Mouse (Mus musculus): ENCODE measurements around the gene Sardh.

Gene Sardh

DNA sequence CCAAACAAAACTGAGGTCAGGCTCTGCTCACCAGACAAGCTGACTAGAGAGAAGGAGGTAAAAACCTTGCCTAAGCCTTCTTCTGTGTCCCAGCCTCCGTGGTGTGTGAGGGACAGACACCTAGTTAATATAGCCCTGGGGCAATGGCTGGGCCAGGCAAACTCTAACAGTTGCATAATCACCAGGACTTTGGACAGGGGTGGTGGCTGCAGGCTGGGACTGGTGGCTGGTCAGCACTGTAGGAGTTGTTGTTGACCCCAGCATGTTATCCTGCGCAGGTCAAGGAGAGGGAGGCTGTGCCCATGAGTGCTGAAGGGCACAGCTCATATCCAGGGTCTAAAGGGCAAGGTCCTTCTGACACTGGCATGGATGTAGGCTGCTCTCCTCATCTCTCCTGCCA is at the start of gene Sardh:
TSS of gene Sardh (minus strand) at position 127 of the 400 bp plus-strand sequence.
- DNase-seq (ENCODE audit: low spot score in 2 of 2), result no peak

DNA sequence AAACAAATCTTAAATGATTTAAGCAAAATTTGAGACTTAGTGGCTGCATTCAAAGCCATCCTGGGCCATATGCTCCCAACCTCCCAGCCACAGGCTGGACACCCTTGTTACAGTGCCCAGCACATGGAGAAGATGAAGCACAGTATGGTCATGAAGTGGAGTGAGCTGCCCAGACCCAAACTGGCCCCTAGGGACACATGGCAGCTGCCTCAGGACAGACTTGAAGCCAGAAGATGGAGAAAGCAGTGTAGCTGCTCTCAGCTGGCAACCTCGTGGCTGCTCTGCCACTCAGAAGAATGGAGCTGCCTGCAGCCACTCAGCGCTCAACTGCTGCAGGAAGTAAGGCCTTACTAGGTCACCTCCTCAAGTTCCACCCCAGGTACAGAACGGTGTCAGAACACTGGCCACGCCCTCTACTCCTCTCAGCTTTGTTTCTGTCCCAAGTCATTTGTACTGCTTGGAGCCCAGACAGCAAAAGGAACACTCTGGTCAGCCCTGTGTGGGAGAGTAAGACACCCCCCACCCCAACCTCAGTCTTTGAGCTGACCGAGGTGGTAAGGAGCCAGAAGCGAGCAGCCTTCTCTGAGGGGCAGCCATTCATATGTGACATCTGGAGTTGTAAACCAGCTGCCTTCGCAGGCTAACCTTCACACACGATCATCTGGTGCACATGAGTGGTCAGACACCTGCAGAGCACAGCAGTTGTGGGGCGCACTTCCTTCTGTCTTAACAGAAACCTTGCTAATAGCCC is 48.7 kb upstream of the Sardh start:
- DNase-seq (ENCODE audit: low spot score in 2 of 2), result no peak

DNA sequence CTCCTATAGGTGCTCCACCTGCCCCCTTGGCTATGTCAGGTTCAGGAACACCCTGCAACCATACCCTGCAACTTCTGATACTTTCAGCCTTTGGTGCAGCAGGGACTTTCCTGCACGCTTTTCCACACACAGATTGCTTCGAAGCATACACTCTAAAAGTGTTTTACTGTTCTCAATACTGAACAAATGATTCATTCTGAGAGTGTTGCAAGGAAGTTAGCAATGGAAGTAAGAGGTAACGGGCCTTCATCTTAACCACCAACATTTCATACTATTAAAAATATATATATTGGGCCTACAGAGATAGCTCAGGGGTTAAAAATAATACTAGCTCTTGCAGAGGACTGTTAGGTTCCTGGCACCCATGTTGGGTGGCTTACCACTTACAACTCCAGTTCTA is 46.6 kb upstream of the Sardh start:
- DNase-seq (ENCODE audit: low spot score in 2 of 2), result no peak

DNA sequence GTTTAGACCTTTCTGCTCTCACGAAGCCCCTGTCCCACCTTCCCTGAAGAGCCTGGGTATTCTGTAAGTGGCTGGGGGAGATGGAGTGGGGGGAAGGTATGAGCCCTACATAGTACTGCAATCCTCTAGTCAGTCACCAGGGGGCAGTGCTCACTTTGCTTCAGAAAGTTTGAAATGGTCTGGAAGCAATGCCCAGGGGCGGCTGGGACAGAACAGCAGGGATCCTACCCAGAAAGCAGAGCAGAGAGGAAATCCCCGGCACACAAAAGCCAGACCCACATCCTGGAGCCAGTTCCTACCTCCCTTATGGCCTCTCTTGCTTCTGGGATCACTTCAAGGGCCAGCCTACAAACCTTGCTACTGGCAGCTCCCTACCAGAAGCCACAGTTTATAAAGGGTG is 40.9 kb upstream of the Sardh start:
- peak; percentile 76 to 84 for DNase-seq (ENCODE audit: low spot score in 2 of 2)

DNA sequence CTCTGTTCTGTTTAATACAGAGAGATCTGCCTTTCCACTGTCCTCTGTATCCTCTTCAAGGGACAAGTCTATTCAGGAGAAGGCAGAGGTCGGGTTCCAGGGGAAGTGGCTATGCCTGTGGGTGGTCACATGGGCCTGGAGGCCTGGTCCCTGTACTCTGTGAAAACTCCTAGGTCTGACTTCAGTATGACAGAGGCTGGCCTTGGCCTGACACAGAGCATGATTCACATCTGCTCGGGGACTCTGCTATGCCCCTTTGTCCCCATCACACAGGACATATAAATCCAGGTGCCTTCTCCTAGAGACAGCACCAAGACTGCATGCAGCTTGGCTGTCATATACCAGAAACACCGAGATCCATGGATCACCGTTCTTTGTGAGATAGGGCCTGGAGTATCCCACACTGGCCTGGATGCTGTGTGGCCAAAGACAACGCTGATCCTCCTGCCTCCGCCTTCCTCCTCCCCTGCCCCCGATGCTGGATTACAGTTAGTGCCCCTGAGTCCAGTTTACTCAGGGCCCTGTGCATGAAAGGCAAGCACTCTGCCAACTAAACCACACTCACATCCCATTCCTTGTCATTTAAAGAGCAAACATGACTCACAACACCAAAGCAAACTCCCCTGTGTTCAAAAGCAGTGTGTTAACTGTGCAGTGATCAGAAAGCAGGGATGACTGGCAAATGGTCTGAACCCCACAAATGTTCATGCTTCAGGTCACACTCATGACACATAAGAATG is 39.0 kb upstream of the Sardh start:
- DNase-seq (ENCODE audit: low spot score in 2 of 2), result no peak

DNA sequence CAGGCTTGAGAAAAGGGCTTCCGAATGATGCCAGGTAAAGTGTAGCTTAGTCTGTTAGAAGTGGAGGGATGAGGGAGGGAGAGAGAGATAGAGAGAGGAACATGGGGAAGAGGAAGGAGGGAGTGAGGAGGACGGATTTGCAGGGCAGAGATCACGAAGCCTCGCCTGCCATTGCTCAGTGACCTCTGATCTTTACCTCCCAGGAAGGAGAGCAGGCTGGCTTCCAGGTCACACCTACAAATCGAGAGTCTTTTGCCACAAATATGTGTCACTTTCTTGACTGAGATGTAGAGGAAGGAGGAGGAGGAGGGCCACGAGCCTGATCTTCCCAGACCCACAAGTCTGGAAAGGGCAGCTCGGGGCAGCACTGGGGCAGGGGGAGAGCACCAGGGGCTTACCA is 36.3 kb upstream of the Sardh start:
- no peak for DNase-seq (ENCODE audit: low spot score in 2 of 2)

DNA sequence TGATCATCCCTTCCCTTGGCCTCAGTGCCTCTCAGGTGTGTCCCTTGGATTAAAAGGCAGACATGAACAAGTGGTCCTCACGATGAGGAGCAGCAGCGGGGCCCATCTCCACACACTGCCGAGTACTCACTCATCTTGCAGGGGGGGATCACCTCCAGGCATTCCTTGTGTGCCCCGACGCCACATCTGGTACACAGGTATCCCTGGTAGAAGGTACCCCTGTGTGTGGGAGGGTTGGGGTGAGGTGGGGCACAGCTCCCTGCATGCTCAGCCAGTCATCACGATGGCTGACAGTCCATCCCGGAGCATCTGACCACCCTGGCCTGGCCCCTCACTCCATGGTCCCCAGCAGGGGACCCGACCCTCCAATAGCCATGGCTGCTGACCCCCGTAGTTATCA is 33.6 kb upstream of the Sardh start:
- no peak for DNase-seq (ENCODE audit: low spot score in 2 of 2)

DNA sequence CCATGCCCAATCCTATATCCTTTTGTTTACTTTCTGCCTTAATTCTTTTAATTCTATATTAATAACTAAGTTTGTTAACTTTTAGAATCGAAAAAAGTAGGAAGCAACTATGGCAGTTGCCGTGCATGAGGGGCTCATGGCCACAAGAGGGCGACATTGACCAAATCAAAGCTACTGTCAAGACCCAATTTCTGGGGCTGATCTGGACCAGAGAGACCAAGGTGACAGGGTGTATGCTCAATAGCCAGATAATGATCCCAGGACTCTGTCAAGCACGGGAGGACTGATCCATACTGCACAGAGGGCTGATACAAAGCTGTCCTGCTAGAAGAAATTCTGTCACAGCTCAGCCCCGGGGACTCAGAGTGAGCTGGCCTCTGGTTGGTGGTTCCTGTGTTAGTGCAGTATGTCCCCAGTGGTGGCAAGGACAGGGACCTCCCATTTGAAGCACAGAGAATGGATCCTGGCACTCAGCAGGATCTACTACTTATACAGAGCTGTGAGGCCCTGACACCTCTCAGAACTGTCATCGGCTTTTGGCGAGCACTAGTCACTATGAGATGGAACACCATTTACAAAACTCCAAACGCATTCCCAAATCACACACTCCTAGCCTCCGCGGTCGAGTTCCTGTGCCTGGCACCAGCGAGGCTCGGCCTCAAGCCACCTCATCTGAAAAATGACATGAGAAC is 32.9 kb upstream of the Sardh start:
- DNase-seq (ENCODE audit: low spot score in 2 of 2), result peak; percentile 39 to 58

DNA sequence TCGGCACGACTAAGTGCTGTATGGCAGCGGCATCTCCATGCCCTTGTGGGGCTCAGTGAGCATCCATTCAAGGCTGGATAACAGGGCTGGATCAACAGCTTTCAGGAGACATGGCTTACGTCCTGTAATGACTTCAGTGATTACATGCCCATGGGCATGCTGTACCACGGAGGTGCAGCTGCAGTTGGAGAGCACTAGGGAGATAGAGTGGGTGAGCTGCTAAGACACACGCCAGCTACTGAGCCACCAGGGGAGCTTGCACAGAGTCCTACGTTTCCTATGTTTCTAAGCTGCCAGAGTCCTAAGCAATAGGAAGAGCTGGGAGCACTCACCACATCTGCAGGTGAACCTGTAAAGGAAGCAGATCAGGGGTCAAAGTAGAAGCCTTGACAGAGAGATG is 30.7 kb upstream of the Sardh start:
- no peak for DNase-seq (ENCODE audit: low spot score in 2 of 2)

DNA sequence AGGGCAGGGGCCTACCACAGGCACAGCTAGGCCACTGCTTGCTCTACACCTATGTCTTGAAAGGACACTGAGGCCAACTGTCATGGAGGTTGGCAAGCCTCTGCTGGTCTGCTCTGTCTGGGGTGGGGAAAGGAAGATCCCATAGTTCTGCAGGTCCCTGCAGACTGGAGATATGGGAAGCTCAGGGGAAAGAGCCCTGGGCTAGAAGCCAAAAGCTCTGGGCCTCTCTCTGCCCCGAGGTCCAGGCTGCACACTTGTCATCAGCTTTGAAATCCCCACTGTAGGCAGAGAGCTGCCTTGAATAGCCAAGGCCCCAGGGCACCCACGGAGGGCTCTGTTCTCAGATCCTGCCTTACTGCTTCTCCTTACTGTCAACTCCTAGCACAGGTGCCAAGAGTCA is 20.2 kb upstream of the Sardh start:
- DNase-seq (ENCODE audit: low spot score in 2 of 2), result no peak

DNA sequence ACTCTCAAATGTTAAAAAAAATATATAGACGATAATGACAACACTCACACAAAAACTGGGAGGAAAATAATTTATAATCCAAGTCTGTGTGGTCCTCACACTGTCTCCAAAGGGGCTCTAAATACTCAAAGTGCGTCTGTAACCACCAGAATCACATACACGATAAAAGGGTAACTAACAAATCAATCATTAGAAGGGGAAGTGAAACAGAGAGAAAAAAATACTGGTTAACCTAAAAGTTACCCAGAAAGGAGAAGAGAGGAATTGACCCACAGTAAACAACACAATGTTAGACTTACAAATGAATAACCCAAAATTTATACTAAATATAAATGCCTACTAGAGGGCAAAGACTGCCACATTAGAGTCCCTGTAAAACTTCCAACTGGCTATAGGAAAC is 17.7 kb upstream of the Sardh start:
- DNase-seq (ENCODE audit: low spot score in 2 of 2), result no peak

DNA sequence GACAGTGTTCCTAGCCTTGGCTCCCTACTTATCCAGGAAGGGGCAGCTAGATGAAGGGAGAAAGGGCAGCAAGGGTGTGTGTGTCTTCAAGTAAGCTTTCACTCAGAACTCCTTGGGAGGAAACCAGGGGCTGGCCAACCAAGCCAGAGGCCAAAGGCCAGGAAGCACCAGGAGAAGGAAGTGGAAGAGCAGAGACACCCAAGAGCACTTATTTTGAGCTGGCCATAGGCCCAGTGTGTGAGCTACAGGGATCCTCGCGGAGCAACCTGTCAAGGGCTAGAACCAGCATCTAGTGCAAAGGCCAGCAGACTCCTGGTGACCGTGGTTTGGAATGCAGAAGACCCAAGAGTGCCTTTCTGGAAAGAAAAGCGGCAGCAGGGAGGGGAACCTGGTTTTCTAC is 14.8 kb upstream of the Sardh start:
- DNase-seq (ENCODE audit: low spot score in 2 of 2), result peak in 1 of 2 experiments; percentile 30

DNA sequence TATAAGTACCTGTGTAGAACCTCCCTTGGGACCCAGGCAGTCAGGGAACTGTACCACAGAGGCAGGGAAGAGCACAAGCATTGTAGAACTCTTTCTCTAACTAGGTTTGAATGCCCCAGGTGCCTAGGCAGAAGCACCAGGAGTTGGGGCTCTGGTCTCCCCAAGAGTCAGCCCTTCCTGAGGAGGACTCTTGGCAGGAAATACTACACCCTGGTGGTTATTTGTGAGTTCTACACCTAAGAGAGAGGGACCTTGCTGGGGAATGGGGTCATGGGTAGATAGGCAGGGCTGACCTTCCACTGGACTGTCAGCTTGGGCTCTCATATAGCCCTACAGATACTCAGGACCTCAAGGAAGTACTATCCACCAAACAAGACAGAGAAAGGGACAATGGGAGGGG is 3.3 kb upstream of the Sardh start:
- DNase-seq (ENCODE audit: low spot score in 2 of 2), result no peak

DNA sequence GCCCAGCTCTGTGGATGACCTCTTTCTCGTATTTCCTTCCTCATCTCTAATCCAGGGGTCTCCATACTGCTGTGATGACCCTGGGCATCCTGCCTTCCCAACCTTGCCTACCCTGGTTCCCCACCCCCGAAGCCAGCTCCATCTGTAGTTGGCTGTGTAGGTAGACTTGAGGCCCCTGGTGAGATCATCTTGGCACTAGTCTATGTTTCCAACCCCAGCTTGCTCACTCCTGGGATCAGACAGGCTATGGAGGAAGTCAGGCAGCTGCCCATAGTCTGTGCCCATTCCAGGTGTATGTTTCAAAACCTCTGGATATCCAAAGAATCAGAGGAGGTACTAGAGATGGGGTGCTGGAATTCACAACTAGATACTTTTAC is 662 bp downstream of the Sardh start:
- no peak for DNase-seq (ENCODE audit: low spot score in 2 of 2)

DNA sequence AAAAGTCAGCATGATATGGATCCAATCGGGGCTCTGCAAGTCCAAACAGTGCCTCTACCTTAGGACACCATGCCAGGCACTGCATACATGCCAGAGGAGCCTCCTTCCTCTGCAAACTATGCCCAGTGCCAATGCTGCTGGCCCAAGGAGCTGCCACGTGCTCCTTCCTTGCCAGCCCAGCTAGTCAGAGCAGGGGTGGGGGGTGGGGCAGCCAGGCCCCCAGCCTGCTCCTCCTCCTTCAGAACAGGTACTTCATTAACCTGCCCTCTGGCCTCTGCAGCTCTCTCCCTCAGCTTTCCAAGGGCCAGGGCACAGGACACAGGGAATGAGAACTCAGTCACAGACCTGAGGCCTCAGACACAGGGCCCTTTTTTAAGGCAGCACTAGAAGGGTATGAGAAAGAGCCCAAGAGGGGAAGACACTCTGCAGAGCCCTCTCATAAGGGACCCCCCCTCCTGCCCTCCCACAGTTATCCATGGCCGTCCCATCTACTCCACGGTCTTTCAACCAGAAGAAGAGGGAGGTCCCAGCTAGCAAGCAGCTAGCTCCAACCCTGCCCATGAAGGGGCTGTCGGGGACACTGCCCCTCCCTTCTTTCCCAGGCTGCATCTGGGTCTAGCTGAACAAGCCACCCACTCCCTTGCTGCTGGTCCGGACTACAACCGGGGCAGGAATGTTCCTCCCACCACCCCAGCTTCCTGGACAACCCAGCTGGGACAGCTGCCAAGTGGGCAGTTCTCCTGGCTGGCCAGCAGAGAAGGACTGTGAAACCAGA is 1.2 kb downstream of the Sardh start:
- DNase-seq (ENCODE audit: low spot score in 2 of 2), result peak; percentile 90 to 91

DNA sequence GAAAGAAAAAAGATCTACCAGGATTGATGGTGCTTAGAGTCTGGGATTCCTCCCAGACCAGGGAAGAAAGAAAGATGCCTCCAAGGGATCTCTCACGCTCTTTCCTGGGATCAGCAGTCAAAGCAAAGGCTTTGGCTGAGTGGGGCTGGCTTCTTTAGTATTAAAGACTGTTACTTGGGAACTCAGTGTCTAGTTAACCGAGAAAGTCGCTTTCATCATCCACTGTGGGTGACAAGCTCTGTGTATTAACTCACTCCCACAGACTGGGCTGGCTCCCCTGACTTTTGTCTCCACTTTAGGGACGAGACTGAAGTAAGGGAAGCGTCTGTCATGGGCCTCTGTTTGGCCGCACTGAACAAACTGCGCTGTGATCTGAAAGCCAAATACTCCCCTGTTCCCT is 2.2 kb downstream of the Sardh start:
- DNase-seq (ENCODE audit: low spot score in 2 of 2), result no peak

DNA sequence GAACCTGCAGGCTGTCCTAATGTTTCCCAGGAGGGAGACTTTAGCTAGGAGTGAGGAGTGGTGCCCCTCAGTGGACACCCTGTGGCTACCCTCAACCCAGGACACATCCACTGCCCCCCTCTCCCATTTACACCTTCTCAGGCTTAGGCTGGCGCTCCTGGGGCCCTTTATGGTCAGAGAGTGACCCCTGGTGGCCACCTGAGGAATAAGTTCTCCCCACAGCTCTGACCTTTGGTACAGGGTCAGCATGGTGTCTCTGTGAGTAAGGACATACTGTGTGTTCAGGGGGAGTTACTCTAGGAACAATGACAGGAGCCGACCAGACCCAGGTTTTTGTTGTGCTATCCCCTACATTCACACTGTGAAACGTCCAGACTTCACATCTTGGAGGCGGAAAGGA is 10.8 kb downstream of the Sardh start:
- peak; percentile 50 to 56 for DNase-seq (ENCODE audit: low spot score in 2 of 2)

DNA sequence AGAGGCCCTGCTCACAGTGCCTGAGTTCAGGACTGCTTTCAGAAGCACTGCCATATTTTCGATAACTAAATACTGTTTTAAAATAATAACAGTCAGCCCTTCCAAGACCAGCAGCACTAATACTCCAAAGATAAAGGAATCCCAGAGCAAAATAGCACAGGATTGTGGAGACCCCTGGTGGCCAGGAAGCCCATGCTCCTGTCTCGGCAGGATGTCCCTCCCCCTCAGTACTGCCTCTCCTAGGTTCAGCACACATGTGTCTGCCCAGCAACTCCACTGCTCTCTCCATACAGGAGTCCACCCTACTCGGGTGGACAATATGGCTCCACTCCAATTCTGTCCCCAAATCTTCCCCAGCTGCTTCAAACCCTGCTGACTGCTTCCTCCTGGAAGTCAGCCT is 12.4 kb downstream of the Sardh start:
- peak in 1 of 2 experiments; percentile 65 for DNase-seq (ENCODE audit: low spot score in 2 of 2)

DNA sequence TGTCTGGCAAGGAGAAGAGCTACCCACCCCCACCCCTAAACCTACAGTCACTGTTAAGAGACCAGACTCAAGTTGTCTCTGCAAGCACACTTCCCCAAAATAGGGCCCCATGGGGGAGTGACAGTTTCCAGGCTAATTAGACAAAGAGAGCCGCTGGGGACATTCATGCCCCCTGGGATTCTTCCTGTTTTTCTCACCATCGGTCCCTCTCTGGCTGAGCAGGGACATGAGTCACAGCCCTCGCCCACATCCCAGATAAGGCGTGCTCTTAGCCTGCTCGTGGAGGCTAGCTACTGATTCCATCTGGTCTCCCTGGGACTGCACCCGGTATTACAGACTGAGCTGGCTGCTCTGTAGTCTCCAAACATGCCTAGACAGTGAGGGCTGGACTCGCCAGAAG is 15.8 kb downstream of the Sardh start:
- DNase-seq (ENCODE audit: low spot score in 2 of 2), result peak; percentile 71 to 77

DNA sequence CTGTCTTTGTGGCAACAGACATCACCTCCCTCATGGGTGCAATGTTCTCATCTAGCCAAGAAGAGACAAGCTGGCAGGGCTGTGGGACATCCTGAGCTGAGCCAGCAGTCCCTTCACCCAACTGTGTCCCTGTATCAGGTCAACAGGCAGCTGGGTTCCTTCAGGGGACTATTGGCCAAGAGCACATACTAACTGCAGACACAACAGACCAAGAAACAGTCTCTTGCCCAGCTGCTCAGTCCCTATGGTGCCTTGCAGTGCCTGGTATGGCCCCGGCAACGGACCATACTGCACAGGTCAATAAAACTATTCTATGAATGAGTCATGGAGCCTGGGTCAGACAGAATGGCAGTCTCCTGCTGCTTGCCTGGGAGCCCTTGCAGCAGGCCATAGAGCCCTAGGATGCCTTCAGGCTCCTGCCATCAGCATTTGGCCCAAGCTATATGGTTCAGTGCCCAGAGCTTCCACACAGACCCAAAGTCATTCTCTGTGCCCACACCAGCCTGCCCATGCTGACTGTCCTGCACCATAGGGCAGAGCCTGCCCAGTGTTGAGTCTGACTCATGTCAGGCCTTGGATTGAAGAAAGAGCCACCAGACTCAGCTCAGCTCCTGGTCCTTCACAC is 18.5 kb downstream of the Sardh start:
- no peak for DNase-seq (ENCODE audit: low spot score in 2 of 2)

DNA sequence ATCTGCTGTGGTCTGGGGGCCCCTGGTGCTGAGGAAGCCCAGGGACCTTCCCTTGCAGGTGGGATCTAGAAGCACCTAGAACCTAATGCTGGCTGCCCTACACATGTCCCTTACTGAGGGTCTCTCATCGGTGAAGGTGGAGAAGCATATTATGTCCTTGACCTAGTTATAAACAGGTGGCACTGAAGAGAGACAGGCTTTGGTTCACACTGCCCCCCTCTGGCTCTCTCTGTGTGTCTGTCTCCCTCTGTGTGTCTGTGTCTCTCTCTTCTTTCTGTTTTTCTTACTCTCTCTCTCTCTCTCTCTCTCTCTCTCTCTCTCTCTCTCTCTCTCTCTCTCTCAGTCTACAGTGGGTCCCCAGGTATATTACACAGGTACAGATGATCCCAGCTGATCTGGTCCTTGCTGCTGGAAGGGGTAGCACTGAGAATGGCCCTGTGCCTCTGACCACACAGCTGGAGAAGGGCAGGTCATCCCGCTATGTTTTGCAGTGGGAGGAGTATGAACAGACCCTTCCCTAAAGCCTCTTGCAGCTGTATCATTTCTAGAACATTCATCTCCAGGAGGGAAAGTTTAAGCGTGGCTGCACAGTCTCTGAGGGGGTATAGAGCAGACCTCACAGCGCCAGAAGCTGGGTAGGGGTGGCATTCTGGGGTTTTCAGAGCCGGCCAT is 19.2 kb downstream of the Sardh start:
- DNase-seq (ENCODE audit: low spot score in 2 of 2), result no peak
